Mouse (Mus musculus): ENCODE data around the gene Kdm4a. TPM values are rescaled to one million over a fixed set of nuclear protein-coding genes. Genes with fewer than 3 reads are reported as not detected.

The Kdm4a gene
- total RNA-seq, 2 experiments from 2014 or later: 34.6 to 47.5 TPM

- no peak for DNase-seq
These were observed 64.7 kb downstream of the Kdm4a start for GRCm38 (mm10) chr4:118115132-118115531.

DNA sequence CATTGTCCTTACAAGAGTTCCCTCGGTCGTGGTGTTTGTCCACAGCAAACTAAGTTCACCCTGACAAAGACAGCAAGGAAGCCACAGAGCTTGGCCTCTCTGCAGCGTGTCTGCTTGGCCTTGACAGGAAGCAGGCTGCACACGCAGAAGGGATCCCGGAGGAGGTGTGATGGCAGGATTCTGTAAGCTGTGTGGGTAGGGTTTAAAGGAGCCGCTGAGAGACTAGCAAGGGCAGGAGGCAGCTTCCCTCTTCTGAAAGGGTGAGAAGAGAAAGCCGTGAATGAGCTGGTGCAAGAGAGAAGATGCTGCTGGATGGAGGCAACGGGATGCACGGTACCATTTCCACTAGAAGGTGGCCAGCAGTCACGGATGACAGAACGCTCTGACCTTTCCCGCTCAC lies 67.2 kb downstream of the Kdm4a start:
- DNase-seq: no peak

DNA sequence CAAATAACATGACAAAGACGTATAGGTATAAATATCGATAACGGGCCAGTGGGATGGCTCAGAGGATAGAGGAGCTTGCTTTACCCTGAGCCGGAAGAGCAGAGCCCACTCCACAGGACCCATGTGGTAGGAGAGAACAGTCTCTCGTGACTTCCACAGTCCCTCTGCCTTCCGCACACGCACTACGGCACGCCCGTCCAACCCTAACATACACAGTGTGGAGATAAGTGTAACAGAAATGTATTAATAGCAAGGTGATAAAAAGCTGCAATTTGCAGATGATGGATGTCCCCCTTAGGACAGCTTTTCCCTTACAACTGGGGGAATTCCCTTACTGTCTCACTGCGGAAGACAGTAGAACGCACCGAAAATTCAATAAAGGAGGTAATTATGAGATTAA lies 70.2 kb downstream of the Kdm4a start:
- DNase-seq: no peak

DNA sequence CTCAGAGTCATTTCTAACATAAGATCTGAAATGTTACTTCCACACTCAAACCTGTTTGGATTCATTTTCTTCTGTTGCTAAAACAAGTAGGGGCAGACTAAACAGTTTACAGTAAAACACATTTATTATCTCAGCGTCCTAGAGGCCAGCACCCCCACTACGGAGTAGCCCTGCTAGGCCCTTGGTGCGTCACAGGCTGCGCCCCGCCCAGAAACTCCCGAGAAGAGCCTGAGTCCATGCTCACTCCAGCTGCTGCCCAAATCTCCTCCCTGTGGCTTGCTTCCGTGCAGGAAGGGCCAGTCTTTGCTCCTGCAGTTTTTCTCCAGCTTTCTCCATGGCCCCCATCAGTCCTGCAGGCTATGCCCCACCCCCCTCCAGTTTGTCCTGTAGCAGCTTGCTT lies 71.1 kb downstream of the Kdm4a start:
- DNase-seq: peak; percentile 14

GRCm38 (mm10) chr4:118105256-118106053 lies 74.4 kb downstream of the Kdm4a start:
- no peak for DNase-seq

- DNase-seq: no peak
These were observed 76.5 kb downstream of the Kdm4a start for GRCm38 (mm10) chr4:118103280-118103830.

DNA sequence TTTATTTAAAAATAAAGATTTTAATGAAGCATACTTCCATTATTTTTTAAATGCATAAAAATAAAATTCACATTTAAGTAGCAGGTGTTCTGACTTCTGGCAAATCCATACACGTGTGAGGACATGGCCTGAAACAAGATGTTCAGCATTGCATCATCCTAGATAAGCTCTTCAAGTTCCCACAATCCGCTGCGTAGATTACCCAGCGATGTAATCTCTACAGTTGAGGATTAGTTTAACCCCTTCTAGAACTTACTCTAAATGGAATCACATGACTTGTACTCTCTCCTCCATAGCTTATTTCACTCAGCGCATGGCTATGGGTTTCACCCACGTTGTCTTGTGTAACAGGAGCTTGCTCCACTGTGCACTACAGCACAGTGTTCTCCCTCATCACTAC lies 78.3 kb downstream of the Kdm4a start:
- no peak for DNase-seq

DNA sequence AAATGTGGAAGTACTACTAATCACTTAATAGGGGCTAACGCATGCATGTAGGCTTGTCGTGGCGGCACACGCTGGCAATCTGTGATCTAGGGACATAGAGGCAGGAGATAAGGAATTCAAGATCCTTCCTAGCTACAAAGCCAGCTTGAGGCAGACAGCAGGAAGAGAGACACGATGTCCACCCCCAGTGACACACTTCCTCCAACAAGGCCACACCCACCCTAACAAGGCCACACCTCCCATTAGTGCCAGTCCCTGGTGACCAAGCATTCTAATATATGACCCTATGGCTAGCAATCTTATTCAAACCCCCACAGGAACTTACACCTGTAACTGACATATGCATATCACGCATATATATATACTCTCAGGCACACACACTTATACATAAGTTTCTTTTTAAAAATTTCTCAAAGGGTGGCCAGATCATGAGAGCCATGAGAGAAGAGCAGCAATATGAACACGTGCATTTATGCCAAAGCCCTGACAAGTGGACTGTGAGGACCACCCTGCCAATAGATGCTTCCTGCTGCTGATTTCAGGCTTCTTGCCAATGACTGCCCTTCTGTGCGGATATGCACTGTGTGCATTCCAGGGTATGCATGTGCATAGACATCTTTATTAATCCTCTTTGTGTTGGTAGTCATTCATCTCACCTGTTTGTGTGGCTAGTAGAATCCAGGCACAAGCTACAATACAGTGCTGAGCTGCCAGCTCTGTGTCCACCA lies 80.0 kb downstream of the Kdm4a start:
- DNase-seq: no peak

- DNase-seq: no peak
These were observed 81.3 kb downstream of the Kdm4a start for GRCm38 (mm10) chr4:118098571-118098970.

GRCm38 (mm10) chr4:118096069-118096468 lies 83.8 kb downstream of the Kdm4a start:
- no peak for DNase-seq

DNA sequence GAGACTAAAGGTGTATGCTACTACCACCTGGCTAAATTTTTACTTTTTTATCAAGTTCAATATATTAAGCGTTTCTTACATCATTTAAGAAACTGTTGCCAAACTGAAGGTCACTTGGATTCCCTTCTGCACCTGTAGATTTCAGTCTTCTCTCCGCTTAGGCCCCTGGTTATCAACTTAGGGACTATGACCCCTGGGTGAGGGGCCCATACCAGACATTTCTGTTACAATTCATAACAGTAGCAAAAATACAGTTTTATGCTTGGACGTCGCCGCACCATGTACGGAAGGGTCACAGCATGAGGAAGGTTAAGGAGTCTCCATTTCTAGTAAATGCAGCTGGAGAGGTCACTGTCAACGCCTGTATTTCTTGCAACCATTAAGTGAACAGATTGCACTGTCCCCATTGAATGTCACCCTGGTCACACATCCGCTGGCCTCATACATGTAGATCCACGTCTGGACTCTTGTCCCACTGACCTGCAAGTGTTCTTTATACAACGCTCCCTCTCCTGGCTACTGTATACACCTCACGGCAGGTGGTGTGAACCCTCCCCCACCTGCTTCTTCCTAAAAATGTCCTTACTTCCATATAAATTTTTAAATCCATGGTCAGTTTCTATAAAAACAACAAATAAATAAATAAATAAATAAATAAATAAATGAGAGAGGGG lies 86.9 kb downstream of the Kdm4a start:
- DNase-seq: no peak

DNA sequence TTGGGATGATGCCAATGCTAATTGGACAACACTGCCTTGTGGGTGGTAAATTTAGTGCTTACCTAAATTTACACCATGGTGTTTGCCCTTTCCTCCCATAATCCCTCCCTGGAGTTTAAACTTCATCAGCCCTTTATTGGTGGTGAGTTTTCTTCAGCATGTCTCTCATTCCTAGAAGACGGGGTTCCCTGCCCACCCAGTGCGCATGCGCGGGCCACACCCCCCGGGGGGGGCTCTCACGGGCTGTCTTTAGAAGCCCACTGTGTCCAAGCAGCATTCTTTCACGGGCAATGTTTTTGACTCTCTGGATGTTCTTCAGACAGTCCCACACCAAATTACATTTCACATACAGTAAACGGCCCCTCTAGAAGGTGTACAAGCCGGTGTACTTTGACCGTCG lies 89.4 kb downstream of the Kdm4a start:
- no peak for DNase-seq

GRCm38 (mm10) chr4:118089939-118090338 lies 89.9 kb downstream of the Kdm4a start:
- peak; percentile 50 for DNase-seq

DNA sequence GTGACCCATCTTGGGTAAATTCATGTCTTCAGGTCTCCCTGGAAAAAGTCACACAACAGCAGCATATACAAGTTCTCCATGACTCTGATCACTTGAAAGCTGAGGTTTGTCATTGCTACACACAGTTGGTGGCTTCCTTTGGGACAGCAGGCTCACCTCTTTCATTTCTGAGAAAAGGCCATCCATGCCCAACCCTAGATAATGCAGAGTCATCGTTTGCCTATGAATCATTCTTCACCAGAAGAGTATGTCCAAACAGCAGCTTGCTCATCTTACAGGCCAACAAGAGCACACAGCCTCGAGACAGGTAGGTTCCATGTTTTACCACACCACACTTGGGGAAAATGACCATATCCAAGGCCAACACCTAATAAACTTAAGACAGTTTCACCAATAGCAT lies 91.1 kb downstream of the Kdm4a start:
- no peak for DNase-seq

Small RNAs within 50 kb of the gene (microRNA-seq; reads per million reads assigned to microRNA genes)
- gene Mir7226: 1.4 reads per million

Other genes starting within 250 kb of the Kdm4a start
- gene St3gal3, start 45.1 kb downstream of the Kdm4a start, total RNA-seq (2021): 10 to 100 TPM; 30.5 to 32.0 TPM
- gene Ptprf, start 111.4 kb upstream of the Kdm4a start, total RNA-seq (2021): 10 to 100 TPM; 66.0 to 69.3 TPM
- gene Szt2, start 229.2 kb upstream of the Kdm4a start, total RNA-seq (2021): 10 to 100 TPM; 13.1 to 26.3 TPM
- 10 to 100 TPM; 63.3 to 73.5 TPM for gene Med8, start 229.3 kb upstream of the Kdm4a start, total RNA-seq (2021)
- gene Elovl1, start 248.1 kb upstream of the Kdm4a start, total RNA-seq (2021): 10 to 100 TPM; 53.2 to 56.5 TPM

Measured in adrenal gland, postnatal 10 days (tissue).